13 mouse cellular contexts compared by ENCODE assay signal in genomic region chr12:85051218-85051617, GRCm38 (mm10). TPM values are rescaled to one million over a fixed set of nuclear protein-coding genes. Genes with fewer than 3 reads are reported as not detected.
DNase-seq lines count a peak whose midpoint lies in the region; TF ChIP-seq lines count a peak whose summit lies in the region.
"Had no signal": no experiment of that assay in that cellular context is flagged by ENCODE, and none has a peak within 500 bp of the region (broad histone marks: within the 10 kb centered on the region; RNA-seq: fewer than 3 reads in every experiment).

No protein-coding gene starts in this region.

- no peaks in the 10 kb centered on the region for H3K9me3 ChIP-seq in CH12.LX (replicated peaks; ENCODE audit: low read length)
- no peaks in the 10 kb centered on the region for H3K9me3 ChIP-seq in forebrain, embryonic 10.5 days
- H3K9me3 ChIP-seq: limb, embryonic 13.5 days had no signal

- H3K27me3 ChIP-seq in CH12.LX (replicated peaks): no peaks in the 10 kb centered on the region
- no peaks in the 10 kb centered on the region for H3K27me3 ChIP-seq in forebrain, embryonic 10.5 days (ENCODE audit: poor library complexity, severe bottlenecking)
- H3K27me3 ChIP-seq: limb, embryonic 13.5 days had no signal

- intact Hi-C loops in gastrocnemius, postnatal 36 days (cut with DNase I): no loop called here

- no peak; the same call in 1 of the 2 replicates for TF ChIP-seq RAD21 in CH12.LX (IDR thresholded peaks at IDR 0.05; ENCODE audit: low read depth, low read length)

- peaks cover 4 to 48% of the 10 kb centered on the region in 2 experiments for H3K4me1 ChIP-seq in CH12.LX (ENCODE audit: control insufficient read depth in 1 of 2, insufficient read depth in 2 of 2)
- no peaks in the 10 kb centered on the region for H3K4me1 ChIP-seq in forebrain, embryonic 10.5 days
- H3K4me1 ChIP-seq: limb, embryonic 13.5 days had no signal

- TF ChIP-seq EP300 in CH12.LX (IDR thresholded peaks at IDR 0.05; ENCODE audit: low read length): peak; percentile 87

- peak overlapping the region; percentile 97 for H3K4me2 ChIP-seq in CH12.LX (ENCODE audit: insufficient read depth, low read depth, poor library complexity, severe bottlenecking)
- H3K4me2 ChIP-seq: limb, embryonic 13.5 days had no signal

- dilution Hi-C loops in CH12.LX (cut with MboI; ENCODE audit: extremely low pct_ligation_motif_present, extremely low pct_unique_long_range_greater_than_20kb, low sequenced_read_pairs): no loop called here

- in situ Hi-C loops in CH12.LX (cut with MboI; ENCODE audit: low pct_ligation_motif_present, low pct_unique_long_range_greater_than_20kb, low sequenced_read_pairs): no loop called here

- TF ChIP-seq POLR2A in CH12.LX (IDR thresholded peaks at IDR 0.05; ENCODE audit: low read depth, low read length): no peak

- 0 out of 2 replicates have a peak, but pooled peaks cover 2% of the 10 kb centered on the region for H3K79me2 ChIP-seq in CH12.LX (replicated peaks; ENCODE audit: control insufficient read depth, extremely low read depth, insufficient read depth, poor library complexity, severe bottlenecking)

- 88% methylated on average over 6 of the region's 6 CpGs for WGBS in forebrain, embryonic 10.5 days

- no peak for TF ChIP-seq CTCF in CH12.LX (conservative IDR thresholded peaks at IDR 0.05 in 1 of 2, IDR thresholded peaks at IDR 0.05 in 1 of 2; ENCODE audit: low read depth in 2 of 2, low read length in 2 of 2)

- peak overlapping the region; percentile 13 to 29 (median 28) for H3K4me3 ChIP-seq in CH12.LX (replicated peaks in 1 of 3; ENCODE audit: low read depth in 2 of 3, low read length in 2 of 3, poor library complexity in 1 of 3)
- no peak overlapping the region for H3K4me3 ChIP-seq in forebrain, embryonic 10.5 days
- H3K4me3 ChIP-seq: left cerebral cortex, adult 2 months; limb, embryonic 13.5 days had no signal

- peaks cover 29 to 58% of the 10 kb centered on the region in 2 experiments for H3K36me3 ChIP-seq in CH12.LX (replicated peaks in 1 of 2; ENCODE audit: control insufficient read depth in 1 of 2, insufficient read depth in 1 of 2, low read length in 1 of 2)
- H3K36me3 ChIP-seq in forebrain, embryonic 10.5 days (replicated peaks): peaks cover 93% of the 10 kb centered on the region

- peak overlapping the region; percentile 57 for H3K9ac ChIP-seq in CH12.LX (ENCODE audit: insufficient read depth, low read depth)
- H3K9ac ChIP-seq: limb, embryonic 13.5 days had no signal

- peak; percentile 72 for DNase-seq in A20 (ENCODE audit: low read depth, low spot score)
- peak; percentile 90 for DNase-seq in CH12.LX (ENCODE audit: extremely low read depth)
- DNase-seq in fibroblast of lung, adult 2 months (ENCODE audit: low read depth): peak; percentile 46
- DNase-seq in kidney, postnatal 14 days: peak; percentile 6
- no peak for DNase-seq in gastrocnemius, postnatal 36 days
- DNase-seq in forebrain, embryonic 10.5 days (ENCODE audit: extremely low spot score, low spot score): no peak
- DNase-seq in cerebellum, adult 18-20 months: no peak
- DNase-seq: adrenal gland, postnatal 14 days; heart, adult 18-20 months; heart, postnatal 14 days; lung, adult 2 months had no signal

- peak overlapping the region; percentile 89 for H3K27ac ChIP-seq in CH12.LX (ENCODE audit: insufficient read depth, low read depth)
- H3K27ac ChIP-seq in forebrain, embryonic 10.5 days: no peak overlapping the region
- H3K27ac ChIP-seq: left cerebral cortex, adult 2 months; limb, embryonic 13.5 days had no signal

TF ChIP-seq in CH12.LX, 34 proteins besides CTCF, POLR2A, EP300 and RAD21:
- peak; percentile 98 for TF ChIP-seq SIN3A (IDR thresholded peaks at IDR 0.05; ENCODE audit: low read length)
- TF ChIP-seq KAT2A (IDR thresholded peaks at IDR 0.05; ENCODE audit: insufficient replicate concordance, low read length): no peak
- TF ChIP-seq TCF12 (IDR thresholded peaks at IDR 0.05; ENCODE audit: low read depth, low read length): peak; percentile 74
- peak; percentile 48; the same call in 1 of the 2 replicates for TF ChIP-seq MAFK (IDR thresholded peaks at IDR 0.05; ENCODE audit: insufficient replicate concordance, low read length)
- TF ChIP-seq USF1 (IDR thresholded peaks at IDR 0.05; ENCODE audit: low read depth, low read length): no peak
- TF ChIP-seq GABPA (IDR thresholded peaks at IDR 0.05; ENCODE audit: insufficient replicate concordance, low read depth, low read length): no peak
- peak; percentile 37; the same call in 1 of the 2 replicates for TF ChIP-seq IRF4 (IDR thresholded peaks at IDR 0.05; ENCODE audit: low read depth, low read length)
- no peak for TF ChIP-seq E2F4 (IDR thresholded peaks at IDR 0.05; ENCODE audit: insufficient replicate concordance, low read depth, low read length)
- no peak for TF ChIP-seq NELFE (IDR thresholded peaks at IDR 0.05; ENCODE audit: low read depth, low read length)
- no peak for TF ChIP-seq CHD1 (IDR thresholded peaks at IDR 0.05; ENCODE audit: low read depth, low read length)
- TF ChIP-seq ELF1 (IDR thresholded peaks at IDR 0.05; ENCODE audit: low read depth, low read length): peak; percentile 70
- peak; percentile 84 for TF ChIP-seq ZNF384 (IDR thresholded peaks at IDR 0.05; ENCODE audit: low read depth, low read length)
- TF ChIP-seq SMC3 (IDR thresholded peaks at IDR 0.05; ENCODE audit: low read depth, low read length): no peak
- peak; percentile 71; the same call in 1 of the 2 replicates for TF ChIP-seq MAZ (IDR thresholded peaks at IDR 0.05; ENCODE audit: low read depth, low read length)
- no peak for TF ChIP-seq TBP (conservative IDR thresholded peaks at IDR 0.05; ENCODE audit: low read depth, low read length)
- TF ChIP-seq ZKSCAN1 (IDR thresholded peaks at IDR 0.05; ENCODE audit: borderline replicate concordance, low read depth, low read length): no peak; the same call in 1 of the 2 replicates
- TF ChIP-seq ZC3H11A (IDR thresholded peaks at IDR 0.05; ENCODE audit: low read depth, low read length): no peak
- TF ChIP-seq MEF2A (IDR thresholded peaks at IDR 0.05; ENCODE audit: borderline replicate concordance, low read depth, low read length): peak; percentile 85
- TF ChIP-seq JUN (IDR thresholded peaks at IDR 0.05; ENCODE audit: insufficient read depth, low read depth, low read length): peak; percentile 75
- peak; percentile 44 for TF ChIP-seq BHLHE40 (IDR thresholded peaks at IDR 0.05; ENCODE audit: low read depth, low read length)
- TF ChIP-seq ETS1 (conservative IDR thresholded peaks at IDR 0.05; ENCODE audit: low read depth, low read length): peak; percentile 97
- TF ChIP-seq HCFC1 (IDR thresholded peaks at IDR 0.05; ENCODE audit: low read depth, low read length): peak; percentile 18; the same call in 1 of the 2 replicates
- peak; percentile 72 for TF ChIP-seq MXI1 (IDR thresholded peaks at IDR 0.05; ENCODE audit: low read depth, low read length)
- TF ChIP-seq JUND (conservative IDR thresholded peaks at IDR 0.05; ENCODE audit: low read depth, low read length): peak; percentile 81
- no peak for TF ChIP-seq ZMIZ1 (IDR thresholded peaks at IDR 0.05; ENCODE audit: low read depth, low read length)
- TF ChIP-seq PAX5 (IDR thresholded peaks at IDR 0.05; ENCODE audit: low read length): no peak
- TF ChIP-seq MAX (IDR thresholded peaks at IDR 0.05; ENCODE audit: low read length): peak; percentile 33; the same call in 1 of the 2 replicates
- TF ChIP-seq UBTF (IDR thresholded peaks at IDR 0.05; ENCODE audit: low read depth, low read length): no peak
- TF ChIP-seq RCOR1 (conservative IDR thresholded peaks at IDR 0.05; ENCODE audit: low read depth, low read length): peak; percentile 59; the same call in 1 of the 2 replicates
- peak; percentile 72 for TF ChIP-seq CHD2 (IDR thresholded peaks at IDR 0.05; ENCODE audit: low read length)
- 0 out of 2 replicates have a peak, but pooled peaks have one; percentile 46 for TF ChIP-seq MYC (IDR thresholded peaks at IDR 0.05; ENCODE audit: low read depth, low read length)

RNA-seq across cellular contexts. Expression of gene Ylpm1, which starts 55.1 kb away (rescaled TPM):
- total RNA-seq in CH12.LX (2012; rRNA removed): 20.1 and 22.3 TPM in 2 replicates
- 19.3 and 20.7 TPM in 2 replicates for total RNA-seq in CH12.LX (2014; rRNA removed)
- 56.8 and 58.7 TPM in 2 replicates for polyA plus RNA-seq in CH12.LX (2012; ENCODE audit: insufficient read length, low read depth)
- total RNA-seq in gastrocnemius, postnatal 36 days (2021): 10 to 100 TPM; 14.7 to 15.6 TPM
- polyA plus RNA-seq in forebrain, embryonic 10.5 days (2016; fragmentation: Nextera tagmentation; extraction: Ambion mirVana): 34.2 and 37.2 TPM in 2 replicates

RNA-seq across cellular contexts. Expression of gene Prox2, which starts 59.3 kb away (rescaled TPM):
- total RNA-seq in CH12.LX (2012; rRNA removed): 11.6 and 13.3 TPM in 2 replicates
- total RNA-seq in CH12.LX (2014; rRNA removed): 2.4 TPM in 2 replicates
- 4.5 and 5.2 TPM in 2 replicates for polyA plus RNA-seq in CH12.LX (2012; ENCODE audit: insufficient read length, low read depth)
- total RNA-seq in gastrocnemius, postnatal 36 days (2021): 1 to 10 TPM; 1.1 to 2.2 TPM
- 2.3 and 2.7 TPM in 2 replicates for polyA plus RNA-seq in forebrain, embryonic 10.5 days (2016; fragmentation: Nextera tagmentation; extraction: Ambion mirVana)

RNA-seq across cellular contexts. Expression of gene Dlst, which starts 59.4 kb away (rescaled TPM):
- 116 and 122 TPM in 2 replicates for total RNA-seq in CH12.LX (2012; rRNA removed)
- 144 TPM in 2 replicates for total RNA-seq in CH12.LX (2014; rRNA removed)
- polyA plus RNA-seq in CH12.LX (2012; ENCODE audit: insufficient read length, low read depth): 165 and 208 TPM in 2 replicates
- 100 to 1,000 TPM; 286 to 336 TPM for total RNA-seq in gastrocnemius, postnatal 36 days (2021)
- 113 and 122 TPM in 2 replicates for polyA plus RNA-seq in forebrain, embryonic 10.5 days (2016; fragmentation: Nextera tagmentation; extraction: Ambion mirVana)

Comparison
In these comparisons a context has a peak if more than half of its experiments do, and no peak if none do; other contexts are left out.
1. DNase-seq: peak in A20 (single experiment), CH12.LX (single experiment), fibroblast of lung, adult 2 months (single experiment) and kidney, postnatal 14 days (single experiment); none in gastrocnemius, postnatal 36 days (0 of 2), forebrain, embryonic 10.5 days (single experiment) and cerebellum, adult 18-20 months (0 of 2).